Mouse (Mus musculus) myocyte (in vitro differentiated cells): ENCODE data around the gene Cbx1. TPM values are rescaled to one million over a fixed set of nuclear protein-coding genes. Genes with fewer than 3 reads are reported as not detected.

Experiments used
- H3K27me3 ChIP-seq: one replicate; pipeline ENCODE4 v1.6.1; 2011; ENCODE audit not compliant: control insufficient read depth, insufficient read depth, insufficient read length
- H3K36me3 ChIP-seq: one replicate; pipeline ENCODE4 v1.6.1; 2011; ENCODE audit not compliant: control insufficient read depth, insufficient read depth
- H3K4me2 ChIP-seq: one replicate; pipeline ENCODE4 v1.6.1; 2011; ENCODE audit warnings: low read depth, control low read depth
- H3K4me3 ChIP-seq: one replicate; pipeline ENCODE4 v1.5.1; 2011; ENCODE audit warnings: mild to moderate bottlenecking, control low read depth, moderate library complexity
- H3K79me2 ChIP-seq: one replicate; pipeline ENCODE4 v1.6.1; 2011; ENCODE audit not compliant: control insufficient read depth, insufficient read depth
- H3ac ChIP-seq: one replicate; pipeline ENCODE4 v1.6.1; 2011; ENCODE audit not compliant: control insufficient read depth, insufficient read length
- CEBPB ChIP-seq: IDR thresholded peaks from 2 replicates; pipeline ENCODE4 v1.6.1; 2011; ENCODE audit warnings: mild to moderate bottlenecking, moderate library complexity; ENCODE audit not compliant: poor library complexity, insufficient read depth, severe bottlenecking
- E2F4 ChIP-seq: IDR thresholded peaks from one replicate; pipeline ENCODE4 v1.6.1; 2011; ENCODE audit warnings: mild to moderate bottlenecking, control low read depth, moderate library complexity; ENCODE audit not compliant: insufficient read depth
- MAX ChIP-seq: IDR thresholded peaks from one replicate; pipeline ENCODE4 v1.6.1; 2011; ENCODE audit warnings: low read depth, mild to moderate bottlenecking, control low read depth
- MYOD1 ChIP-seq, 3 experiments: IDR thresholded peaks; one replicate each; pipeline ENCODE4 v1.6.1; 2011; ENCODE audit warnings: control low read depth in 2 of 3, low read depth in 2 of 3, mild to moderate bottlenecking in 2 of 3, moderate library complexity in 1 of 3; ENCODE audit not compliant: insufficient read length in 2 of 3, control insufficient read depth in 1 of 3
- MYOG ChIP-seq, 3 experiments: IDR thresholded peaks; one replicate each; pipeline ENCODE4 v1.6.1; 2011; ENCODE audit warnings: control low read depth in 2 of 3, low read depth in 2 of 3, mild to moderate bottlenecking in 2 of 3; ENCODE audit not compliant: insufficient read length in 2 of 3, control insufficient read depth in 1 of 3, insufficient read depth in 1 of 3
- POLR2A ChIP-seq: IDR thresholded peaks from one replicate; pipeline ENCODE4 v1.6.1; 2011; ENCODE audit warnings: low read depth, mild to moderate bottlenecking, control low read depth, moderate library complexity; ENCODE audit not compliant: insufficient read length
- POLR2AphosphoS2 ChIP-seq: IDR thresholded peaks from one replicate; pipeline ENCODE4 v1.6.1; 2011; ENCODE audit warnings: low read depth, control low read depth; ENCODE audit not compliant: insufficient read length
- REST ChIP-seq: IDR thresholded peaks from one replicate; pipeline ENCODE4 v1.6.1; 2011; ENCODE audit warnings: mild to moderate bottlenecking, control low read depth, moderate library complexity; ENCODE audit not compliant: insufficient read depth, insufficient read length
- SRF ChIP-seq: IDR thresholded peaks from one replicate; pipeline ENCODE4 v1.6.1; 2011; ENCODE audit warnings: low read depth; ENCODE audit not compliant: control insufficient read depth, insufficient read length
- TCF12 ChIP-seq: IDR thresholded peaks from one replicate; pipeline ENCODE4 v1.6.1; 2011; ENCODE audit warnings: mild to moderate bottlenecking, control low read depth; ENCODE audit not compliant: poor library complexity, insufficient read depth, severe bottlenecking
- TCF3 ChIP-seq: IDR thresholded peaks from one replicate; pipeline ENCODE4 v1.6.1; 2011; ENCODE audit warnings: low read depth, control low read depth; ENCODE audit not compliant: insufficient read length
- USF1 ChIP-seq: IDR thresholded peaks from one replicate; pipeline ENCODE4 v1.6.1; 2011; ENCODE audit warnings: low read depth, mild to moderate bottlenecking, control low read depth, moderate library complexity
- polyA plus RNA-seq: library from polyadenylated mRNA; unstranded; fragments of >200 nt; fragmentation: generic; extraction: Trizol; gene quantifications from one replicate; pipeline ENCODE4 v1.2.1, GENCODE M21; 2012; ENCODE audit warnings: missing spikeins

The Cbx1 gene
- polyA plus RNA-seq, 1 experiment: 34.6 TPM

GRCm38 (mm10) chr11:96816979-96817378 lies 28.1 kb downstream of the Cbx1 start:
- Histone ChIP-seq H3K4me2 (peak overlapping the region; percentile 18), H3ac (no peak overlapping the region), H3K79me2 (peaks cover 78% of the 10 kb centered on the region), H3K27me3 (no peaks in the 10 kb centered on the region), H3K4me3 (no peak overlapping the region), H3K36me3 (peaks cover 100% of the 10 kb centered on the region)
- TF ChIP-seq CEBPB (no peak), POLR2A (peak; percentile 56), E2F4 (no peak), POLR2AphosphoS2 (peak; percentile 93)

- Histone ChIP-seq H3K4me3 (no peak overlapping the region), H3K36me3 (peaks cover 91% of the 10 kb centered on the region), H3ac (no peak overlapping the region), H3K4me2 (peak overlapping the region; percentile 89), H3K27me3 (no peaks in the 10 kb centered on the region), H3K79me2 (peaks cover 83% of the 10 kb centered on the region)
- TF ChIP-seq POLR2A (peak; percentile 60), POLR2AphosphoS2 (peak; percentile 69), CEBPB (no peak), MAX (no peak)
Observed at GRCm38 (mm10) chr11:96818128-96818710, 29.3 kb downstream of the Cbx1 start.

DNA sequence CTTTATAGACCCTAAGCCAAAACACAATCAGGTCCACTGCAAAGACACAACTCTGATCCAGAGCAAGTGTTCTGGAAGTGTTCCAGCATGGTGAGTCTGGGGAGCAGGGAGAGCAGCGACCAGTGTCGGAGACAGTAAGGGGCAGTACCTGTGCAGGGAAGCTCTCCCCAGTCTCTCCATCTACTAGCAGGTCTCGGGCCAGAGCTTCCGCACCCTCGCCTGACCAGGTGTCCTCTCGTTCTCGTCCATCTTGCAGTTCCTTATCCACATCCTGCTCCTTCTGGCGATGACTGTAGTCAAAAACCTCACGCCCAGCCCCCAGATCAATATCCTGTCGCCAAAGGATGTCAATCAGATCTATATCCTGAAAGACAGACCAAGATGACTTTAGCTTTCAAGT lies 33.0 kb downstream of the Cbx1 start:
- Histone ChIP-seq H3K27me3 (no peaks in the 10 kb centered on the region), H3K4me2 (peak overlapping the region; percentile 89), H3K36me3 (peaks cover 62% of the 10 kb centered on the region), H3K79me2 (peaks cover 82% of the 10 kb centered on the region), H3K4me3 (peak overlapping the region; percentile 93), H3ac (peak overlapping the region; percentile 4)
- TF ChIP-seq MYOD1 (IDR thresholded peaks at IDR 0.05; ENCODE audit: control insufficient read depth in 1 of 3, insufficient read length in 2 of 3, low read depth in 2 of 3): no peak
- peak; percentile 64 for TF ChIP-seq POLR2A
- TF ChIP-seq POLR2AphosphoS2: peak; percentile 90

DNA sequence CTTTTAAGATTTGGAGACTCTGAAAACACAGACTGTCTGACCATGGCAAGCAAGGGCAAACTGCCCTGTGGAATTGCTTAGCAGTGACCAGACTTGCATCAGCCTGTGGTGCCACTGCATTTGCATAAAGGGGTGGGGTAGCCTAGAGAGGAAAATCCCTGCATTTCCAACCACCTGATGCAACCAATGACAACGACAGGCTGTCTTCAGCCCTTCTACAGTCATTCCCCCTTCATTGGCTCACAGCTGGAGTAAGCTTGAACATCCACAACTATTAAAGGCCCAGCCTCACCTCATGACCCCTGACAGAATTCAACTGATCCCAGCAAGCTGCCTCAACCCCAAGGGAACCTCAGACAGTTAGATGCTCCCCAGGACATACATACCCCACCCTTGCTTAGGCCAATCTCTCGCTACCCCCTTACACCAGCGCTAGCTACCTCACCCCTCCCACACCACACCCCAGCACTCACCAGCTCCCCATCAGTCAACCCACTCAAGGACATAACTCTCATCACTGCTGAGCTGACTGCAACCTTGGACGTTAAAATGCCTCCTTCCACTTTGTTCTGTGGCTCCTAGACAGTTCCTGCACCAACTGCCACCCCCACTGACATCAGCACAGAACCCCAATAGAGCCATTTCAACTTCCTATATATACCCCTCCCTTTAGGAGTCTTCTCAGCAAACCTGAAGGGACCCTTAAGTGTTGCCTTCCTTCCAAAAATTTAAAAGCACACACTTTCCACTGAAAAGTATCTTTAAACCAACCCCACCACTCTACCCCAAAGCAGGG lies 33.9 kb downstream of the Cbx1 start:
- Histone ChIP-seq H3ac (peak overlapping the region; percentile 67), H3K79me2 (peaks cover 82% of the 10 kb centered on the region), H3K27me3 (no peaks in the 10 kb centered on the region), H3K4me3 (peak overlapping the region; percentile 93), H3K36me3 (peaks cover 53% of the 10 kb centered on the region), H3K4me2 (peak overlapping the region; percentile 89)
- TF ChIP-seq MYOG (IDR thresholded peaks at IDR 0.05; ENCODE audit: control insufficient read depth in 1 of 3, insufficient read depth in 1 of 3, insufficient read length in 2 of 3, low read depth in 2 of 3): peak in 1 of 3 experiments; percentile 6
- TF ChIP-seq MAX: peak; percentile 9
- no peak for TF ChIP-seq E2F4
- no peak for TF ChIP-seq REST
- TF ChIP-seq TCF12: no peak
- TF ChIP-seq POLR2AphosphoS2: peak; percentile 97
- no peak for TF ChIP-seq SRF
- no peak for TF ChIP-seq MYOD1 (IDR thresholded peaks at IDR 0.05; ENCODE audit: control insufficient read depth in 1 of 3, insufficient read length in 2 of 3, low read depth in 2 of 3)
- TF ChIP-seq POLR2A: peak; percentile 87
- no peak for TF ChIP-seq TCF3
- peak; percentile 100 for TF ChIP-seq CEBPB
- TF ChIP-seq USF1: peak; percentile 24

DNA sequence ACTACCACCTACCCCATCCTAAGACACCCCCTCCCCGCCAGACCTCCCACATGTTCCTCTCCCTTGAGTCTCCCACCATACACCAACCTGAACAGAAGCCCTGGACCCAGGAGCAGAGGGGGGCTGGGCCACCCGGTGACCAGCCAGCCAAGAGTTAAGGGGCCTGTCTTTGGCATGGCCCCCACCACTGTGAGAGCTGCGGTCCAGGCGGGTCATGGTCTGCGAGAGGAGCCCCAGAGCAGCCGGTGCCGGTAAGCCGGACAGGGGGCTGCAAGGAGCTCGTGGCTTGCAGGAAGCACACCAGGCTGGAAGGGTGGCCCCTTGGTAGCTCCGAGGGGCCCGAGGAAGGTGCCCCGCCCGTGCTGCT lies 34.5 kb downstream of the Cbx1 start:
- Histone ChIP-seq H3K79me2 (peaks cover 82% of the 10 kb centered on the region), H3K36me3 (peaks cover 47% of the 10 kb centered on the region), H3K27me3 (no peaks in the 10 kb centered on the region), H3K4me2 (peak overlapping the region; percentile 77), H3ac (peak overlapping the region; percentile 67), H3K4me3 (peak overlapping the region; percentile 93)
- TF ChIP-seq POLR2A: no peak
